Mouse (Mus musculus): Measurements from ENCODE around the gene Pid1. TPM values are rescaled to one million over a fixed set of nuclear protein-coding genes. Genes with fewer than 3 reads are reported as not detected.
"Not testable (repeated sequence)": the region's sequence is repeated elsewhere in the genome, so short reads cannot be mapped to it uniquely, and the experiment has no call there.

Pid1 gene
- total RNA-seq, 4 experiments from 2014 or later: 20.3 to 41.2 (median 29.3) TPM

DNA sequence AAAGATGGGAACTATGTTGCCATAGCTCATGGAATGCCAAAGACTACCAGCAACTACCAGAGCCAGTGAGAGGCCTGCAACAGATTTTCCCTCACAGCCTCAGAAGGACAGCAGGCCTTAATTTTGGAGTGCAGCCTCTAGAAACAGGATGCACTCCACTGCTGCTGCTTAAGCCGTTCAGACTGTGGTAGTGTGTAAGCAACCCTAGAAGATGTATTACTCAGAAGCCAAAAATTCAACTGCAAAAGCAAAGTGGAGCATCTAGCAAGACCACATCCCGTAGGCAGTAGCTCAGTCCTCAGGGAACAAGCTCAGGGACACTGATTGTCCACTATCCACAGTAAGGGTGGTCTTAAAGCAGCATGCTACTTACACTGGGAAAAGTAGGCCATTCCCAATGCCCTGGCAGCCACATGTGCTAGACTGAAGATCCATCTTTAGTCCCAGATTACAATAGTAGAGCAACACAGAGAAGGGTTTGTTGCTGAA, 92.2 kb downstream of the Pid1 start:
- DNase-seq: no peak

DNA sequence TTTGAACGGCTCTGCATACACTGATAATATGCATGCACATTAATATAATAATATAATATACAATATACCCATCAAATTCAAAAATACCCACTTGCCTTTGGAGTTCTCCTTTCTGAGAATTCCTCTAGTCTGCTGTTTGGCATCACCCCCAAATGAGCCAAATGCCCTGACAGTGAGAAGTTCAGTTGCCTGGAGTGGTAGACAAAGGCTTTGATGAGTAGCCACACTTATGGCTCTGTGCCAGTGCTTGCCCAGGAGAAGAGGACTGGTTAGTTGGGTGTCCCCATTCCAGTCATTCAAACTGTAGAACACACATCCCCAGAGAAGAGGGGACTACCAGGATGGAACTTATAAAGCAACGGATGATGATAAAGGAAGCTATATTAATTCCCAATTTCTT, 106.3 kb downstream of the Pid1 start:
- DNase-seq: no peak

DNA sequence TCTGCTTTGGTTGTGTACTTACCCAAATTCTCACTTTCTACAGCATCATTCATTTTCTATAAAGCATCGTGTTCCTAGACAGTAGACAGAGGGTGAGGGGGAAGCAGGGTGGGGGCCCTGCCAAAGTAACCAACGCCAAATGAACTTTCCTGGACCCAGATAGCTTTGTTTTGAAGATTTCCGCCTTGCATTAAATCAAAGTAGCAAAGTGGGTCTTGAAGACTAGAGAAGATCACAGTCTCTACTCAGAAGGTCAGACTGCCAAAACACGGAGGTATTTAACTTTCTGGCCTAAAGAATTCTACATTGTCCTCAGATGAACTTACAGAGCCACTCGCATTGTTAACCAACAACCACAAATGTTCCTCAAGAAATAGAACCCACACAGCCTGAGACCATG, 109.6 kb downstream of the Pid1 start:
- no peak for DNase-seq

- DNase-seq: peak; percentile 24
These were observed 110.1 kb downstream of the Pid1 start for GRCm38 (mm10) chr1:84253838-84254237.

DNA sequence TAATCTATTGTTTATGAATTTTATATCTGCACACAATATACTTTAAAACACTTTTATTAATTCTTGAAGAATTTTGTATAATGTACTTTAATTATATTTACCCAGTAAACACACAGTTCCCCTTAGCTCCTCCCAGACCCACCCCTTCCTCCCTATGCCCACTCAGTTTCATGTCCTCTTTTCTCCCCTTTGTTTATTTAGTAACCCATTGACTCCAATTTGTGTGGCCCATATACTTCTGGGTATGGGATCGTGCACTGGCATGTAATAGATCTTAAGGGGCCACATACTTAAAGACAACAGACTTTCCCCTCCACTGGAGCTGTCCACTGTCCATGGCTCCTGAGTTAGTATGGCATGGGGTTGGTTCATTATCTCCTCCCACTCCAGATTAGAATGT, 112.8 kb downstream of the Pid1 start:
- no peak for DNase-seq

DNA sequence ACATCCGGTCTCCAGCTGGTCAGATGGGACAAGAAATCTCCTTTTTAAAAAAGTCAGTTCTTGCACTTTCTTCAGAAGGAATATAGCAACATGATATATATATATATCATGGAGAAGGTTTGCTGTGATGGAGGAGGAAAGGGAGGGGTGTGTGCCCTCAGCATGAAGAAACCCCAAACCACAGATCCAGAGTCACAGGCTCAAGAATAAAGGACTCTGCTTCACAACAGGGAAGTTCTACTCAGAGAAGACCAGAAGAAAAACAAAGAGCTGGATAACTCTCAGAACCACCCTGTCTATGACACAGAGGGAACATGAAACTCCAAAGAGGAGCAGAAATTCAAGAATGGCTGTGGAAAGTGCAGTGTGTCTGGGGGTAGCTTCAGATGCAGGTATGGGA, 113.2 kb downstream of the Pid1 start:
- DNase-seq: no peak

GRCm38 (mm10) chr1:84249772-84250338, 114.1 kb downstream of the Pid1 start:
- DNase-seq: no peak

- no peak for DNase-seq
These were observed 116.9 kb downstream of the Pid1 start for GRCm38 (mm10) chr1:84247111-84247510.

GRCm38 (mm10) chr1:84241192-84241828, 122.7 kb downstream of the Pid1 start:
- DNase-seq: no peak

- no peak for DNase-seq
These were observed 123.8 kb downstream of the Pid1 start for GRCm38 (mm10) chr1:84240203-84240602.

- DNase-seq: no peak
These were observed 133.5 kb downstream of the Pid1 start for GRCm38 (mm10) chr1:84230431-84230830.

- DNase-seq: peak; percentile 18
These were observed 138.4 kb downstream of the Pid1 start for GRCm38 (mm10) chr1:84225626-84226025.

DNA sequence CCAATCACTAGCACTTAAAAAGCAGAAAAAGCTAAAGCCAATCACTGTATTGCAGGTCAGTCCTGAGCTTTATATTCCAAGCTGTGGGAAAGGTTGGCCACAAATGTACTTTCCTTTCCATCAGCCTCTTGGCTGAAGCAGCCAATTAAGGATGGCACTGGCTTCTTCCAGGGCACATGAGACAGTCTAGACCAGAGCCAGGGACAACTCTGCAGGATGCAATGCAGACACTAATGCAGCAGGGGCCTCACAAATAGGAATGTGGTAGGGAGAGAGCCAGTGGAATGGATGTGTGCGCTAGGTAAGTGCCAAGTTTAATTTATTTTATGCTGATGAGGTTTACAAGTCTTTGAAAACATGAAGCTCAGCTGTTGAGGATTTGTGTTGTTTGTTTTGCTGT, 141.9 kb downstream of the Pid1 start:
- no peak for DNase-seq

DNA sequence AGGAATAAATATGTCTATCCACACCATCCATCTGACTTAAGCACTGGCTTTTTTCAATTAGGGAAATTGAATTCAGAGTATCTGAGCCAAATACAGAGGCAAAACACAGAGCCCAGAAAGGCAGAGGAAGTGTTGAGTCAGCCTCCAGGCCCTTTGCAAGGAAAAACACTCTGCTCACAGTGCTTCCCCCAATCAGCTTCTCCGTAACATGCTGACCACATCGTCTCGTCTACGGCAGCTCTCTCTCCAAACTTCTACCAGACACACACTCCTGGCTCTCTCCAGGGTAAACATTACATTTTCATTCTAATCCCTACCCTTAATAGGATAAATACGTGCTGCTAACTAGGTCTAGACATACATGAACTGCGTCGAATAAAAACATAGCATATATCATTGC, 145.4 kb downstream of the Pid1 start:
- DNase-seq: no peak

GRCm38 (mm10) chr1:84217777-84218176, 146.2 kb downstream of the Pid1 start:
- no peak for DNase-seq

- DNase-seq: no peak
These were observed 152.5 kb downstream of the Pid1 start for GRCm38 (mm10) chr1:84211507-84211906.

DNA sequence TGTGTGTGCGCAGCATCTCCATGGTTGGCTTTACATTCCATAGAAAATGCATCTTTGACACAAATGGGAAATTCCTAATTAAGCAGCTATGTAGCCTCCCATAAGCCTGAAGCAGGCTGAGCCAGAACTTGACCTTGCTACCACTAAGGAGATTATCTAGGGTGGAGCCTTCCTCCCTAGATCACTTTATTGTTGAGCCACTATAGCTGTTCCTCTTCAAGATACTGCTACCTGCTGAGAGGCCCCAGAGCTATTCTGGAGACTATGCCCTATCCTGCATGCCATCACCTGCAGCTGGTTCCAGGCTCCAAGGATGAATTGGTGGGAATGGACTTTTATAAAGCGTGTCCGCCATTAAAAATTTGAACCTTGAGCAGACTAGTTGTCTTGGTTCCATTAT, 158.2 kb downstream of the Pid1 start:
- DNase-seq: not testable (repeated sequence)

DNA sequence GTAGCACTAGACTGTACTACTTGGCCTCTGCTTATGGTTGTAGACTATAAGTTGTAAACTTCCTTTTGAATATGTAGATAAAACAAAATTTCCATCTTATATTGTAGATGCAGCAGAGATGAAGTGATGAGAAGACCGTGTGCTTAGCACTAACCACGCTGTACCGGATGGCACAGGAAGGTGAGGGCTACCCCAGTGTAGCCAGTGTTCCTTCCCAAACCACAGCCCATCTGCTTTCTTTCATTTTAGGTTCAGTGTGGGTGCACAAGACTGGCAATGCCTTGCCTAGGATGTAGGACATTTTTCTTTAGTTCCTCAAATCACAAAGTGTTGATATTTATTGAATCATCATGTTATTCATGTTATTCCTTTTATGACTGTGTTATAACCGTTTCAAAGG, 160.5 kb downstream of the Pid1 start:
- no peak for DNase-seq

DNA sequence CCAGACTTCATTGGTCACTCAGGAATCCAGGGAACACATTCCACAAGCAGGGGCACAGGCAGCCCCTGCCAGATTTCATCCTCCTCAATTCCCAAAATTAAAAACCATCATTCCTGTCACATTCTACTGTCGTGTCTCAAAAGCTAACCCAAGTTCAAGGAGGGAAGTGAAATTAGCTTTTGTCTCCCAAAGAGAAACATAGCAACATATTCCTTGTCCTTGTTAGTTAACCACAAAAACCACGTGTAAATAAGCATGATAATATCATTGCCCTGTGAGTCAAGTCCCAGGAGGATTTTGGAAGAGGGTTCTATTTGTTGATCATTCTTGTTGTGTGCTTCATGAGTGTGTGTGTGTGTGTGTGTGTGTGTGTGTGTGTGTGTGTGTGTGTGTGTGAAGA, 164.1 kb downstream of the Pid1 start:
- DNase-seq: no peak

DNA sequence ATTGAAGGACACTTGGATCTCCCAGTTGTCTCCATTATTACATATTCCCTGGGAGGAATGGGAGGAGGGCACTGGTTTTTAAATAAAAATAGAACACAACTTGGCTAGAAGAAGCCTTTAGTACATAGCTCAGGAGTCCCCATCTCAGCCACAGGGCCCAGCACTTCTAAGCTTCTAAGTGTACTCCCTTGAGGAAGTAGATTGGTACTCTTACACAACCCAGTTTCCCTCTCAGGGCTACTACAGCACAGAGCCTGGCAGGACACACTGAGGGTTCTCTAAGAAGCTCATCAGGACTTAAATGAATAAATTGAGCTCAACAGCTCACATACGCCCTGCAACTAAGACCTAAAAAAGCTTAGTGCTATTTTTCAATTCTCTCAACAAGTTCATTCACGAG, 165.1 kb downstream of the Pid1 start:
- no peak for DNase-seq

GRCm38 (mm10) chr1:84192167-84192566, 171.8 kb downstream of the Pid1 start:
- no peak for DNase-seq

DNA sequence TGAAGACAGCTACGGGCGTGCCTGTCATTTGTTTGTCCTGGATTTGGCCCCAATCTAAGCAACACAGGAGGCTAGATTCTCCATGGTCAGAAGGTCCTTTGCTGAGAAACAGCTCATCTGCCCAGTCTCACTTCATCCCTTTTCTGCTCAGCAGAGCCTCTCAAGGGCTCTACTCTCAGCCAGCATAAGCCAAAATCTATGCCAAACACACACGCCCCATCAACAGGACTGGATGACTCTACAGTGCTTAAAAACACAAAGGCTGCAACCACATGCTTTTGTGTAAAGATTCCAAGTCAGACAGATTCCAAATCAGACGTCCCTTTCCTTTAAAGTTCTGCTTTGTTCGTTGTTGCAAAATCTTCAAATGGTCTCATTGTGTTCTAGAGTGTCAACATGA, 174.5 kb downstream of the Pid1 start:
- no peak for DNase-seq

GRCm38 (mm10) chr1:84186756-84187437, 177.1 kb downstream of the Pid1 start:
- DNase-seq: no peak

GRCm38 (mm10) chr1:84177696-84178095, 186.3 kb downstream of the Pid1 start:
- DNase-seq: no peak

Data from adrenal gland, adult 8-10 months (tissue).